ENCODE assay signal across 8 mouse cellular contexts in the genomic region with DNA sequence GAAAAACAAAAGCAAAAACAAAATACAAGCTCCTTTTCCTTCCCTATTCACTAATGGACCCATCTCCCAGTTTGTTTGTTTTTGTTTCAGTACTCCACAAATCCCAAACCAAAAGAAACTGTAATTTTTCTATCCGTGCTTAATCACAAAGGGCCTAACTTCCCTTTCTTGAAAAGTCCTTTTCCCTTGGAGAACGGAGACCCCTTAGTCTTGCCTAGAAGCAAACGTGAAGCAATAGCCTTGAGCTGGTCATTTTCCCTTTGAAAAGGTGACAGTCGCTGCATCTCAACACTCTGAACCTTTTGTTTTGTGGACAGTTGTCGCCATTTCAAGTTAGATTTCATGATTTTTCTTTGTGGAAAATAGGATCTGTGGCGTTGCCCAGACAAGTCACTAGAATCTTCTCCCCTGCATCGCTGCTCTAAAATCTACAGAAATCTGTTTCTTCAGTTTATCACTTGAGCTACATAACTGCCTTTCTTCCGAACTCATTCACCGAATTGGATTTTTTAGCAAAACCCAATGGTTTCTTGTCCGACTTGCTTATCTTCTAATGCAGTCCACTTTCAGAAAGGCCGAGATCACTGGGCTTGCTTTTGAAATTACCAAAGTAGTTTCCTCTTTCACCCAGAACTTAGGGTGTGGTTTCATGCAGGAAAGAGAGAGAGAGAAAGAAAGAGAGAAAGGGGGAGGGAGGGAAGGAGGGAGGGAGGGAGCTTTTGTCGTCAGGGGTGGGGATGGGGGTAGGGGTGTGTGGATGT. TPM values are rescaled to one million over a fixed set of nuclear protein-coding genes. Genes with fewer than 3 reads are reported as not detected.
A peak's percentile ranks its signal among the peaks of the same experiment; 100 is the strongest.
DNase-seq lines count a peak whose midpoint lies in the region; ATAC-seq lines count a peak whose summit lies in the region.

No protein-coding gene starts in this region.

- H3K27me3 ChIP-seq in embryonic facial prominence, embryonic 12.5 days: no peaks in the 10 kb centered on the region
- no peaks in the 10 kb centered on the region for H3K27me3 ChIP-seq in limb, embryonic 13.5 days
- no peaks in the 10 kb centered on the region for H3K27me3 ChIP-seq in neural tube, embryonic 15.5 days (replicated peaks)

- peak overlapping the region; percentile 74 for H3K4me2 ChIP-seq in embryonic facial prominence, embryonic 12.5 days (replicated peaks)
- peak overlapping the region; percentile 66 for H3K4me2 ChIP-seq in limb, embryonic 13.5 days (replicated peaks)
- peak overlapping the region; percentile 89 for H3K4me2 ChIP-seq in neural tube, embryonic 15.5 days

- 7% methylated on average over 12 of the region's 12 CpGs for WGBS in embryonic facial prominence, embryonic 12.5 days
- 10% methylated on average over 12 of the region's 12 CpGs for WGBS in limb, embryonic 13.5 days
- 3% methylated on average over 12 of the region's 12 CpGs for WGBS in neural tube, embryonic 15.5 days

- ATAC-seq in embryonic facial prominence, embryonic 12.5 days (ENCODE audit: insufficient number of reproducible peaks, insufficient read depth, low FRiP score, low TSS enrichment): 0 out of 2 replicates have a peak, but pooled peaks have one; percentile 4
- ATAC-seq in limb, embryonic 13.5 days (ENCODE audit: low FRiP score, low read depth): peak; percentile 6; the same call in 1 of the 2 replicates
- ATAC-seq in neural tube, embryonic 15.5 days (ENCODE audit: low FRiP score): 0 out of 2 replicates have a peak, but pooled peaks have one; percentile 4

- peak overlapping the region; percentile 84 for H3K9ac ChIP-seq in embryonic facial prominence, embryonic 12.5 days
- peak overlapping the region; percentile 92 for H3K9ac ChIP-seq in limb, embryonic 13.5 days
- peak overlapping the region; percentile 26; the same call in 1 of the 2 replicates for H3K9ac ChIP-seq in neural tube, embryonic 15.5 days (replicated peaks)

- H3K9me3 ChIP-seq in embryonic facial prominence, embryonic 12.5 days: no peaks in the 10 kb centered on the region
- no peaks in the 10 kb centered on the region for H3K9me3 ChIP-seq in limb, embryonic 13.5 days
- H3K9me3 ChIP-seq in neural tube, embryonic 15.5 days (replicated peaks): no peaks in the 10 kb centered on the region

- DNase-seq in retina, embryonic 14.5 days (ENCODE audit: low spot score): peak; percentile 26
- DNase-seq in retina, postnatal 1 day: no peak
- DNase-seq in urinary bladder, adult 18-20 months (ENCODE audit: low spot score in 2 of 2): no peak
- no peak for DNase-seq in adrenal gland, adult 2 months
- DNase-seq in MN1 (ENCODE audit: low spot score): no peak

- peak overlapping the region; percentile 72 for H3K4me3 ChIP-seq in embryonic facial prominence, embryonic 12.5 days
- peak overlapping the region; percentile 85 for H3K4me3 ChIP-seq in limb, embryonic 13.5 days
- H3K4me3 ChIP-seq in neural tube, embryonic 15.5 days (replicated peaks): peak overlapping the region; percentile 65

- peaks cover 6% of the 10 kb centered on the region for H3K36me3 ChIP-seq in embryonic facial prominence, embryonic 12.5 days
- peaks cover 12% of the 10 kb centered on the region for H3K36me3 ChIP-seq in limb, embryonic 13.5 days
- no peaks in the 10 kb centered on the region for H3K36me3 ChIP-seq in neural tube, embryonic 15.5 days

- peak overlapping the region; percentile 96 for H3K27ac ChIP-seq in embryonic facial prominence, embryonic 12.5 days
- H3K27ac ChIP-seq in limb, embryonic 13.5 days: peak overlapping the region; percentile 95
- H3K27ac ChIP-seq in neural tube, embryonic 15.5 days (replicated peaks): peak overlapping the region; percentile 90

- H3K4me1 ChIP-seq in embryonic facial prominence, embryonic 12.5 days: peaks cover 16% of the 10 kb centered on the region; the same call in 1 of the 2 replicates
- H3K4me1 ChIP-seq in limb, embryonic 13.5 days: peaks cover 27% of the 10 kb centered on the region
- peaks cover 37% of the 10 kb centered on the region for H3K4me1 ChIP-seq in neural tube, embryonic 15.5 days

RNA-seq across cellular contexts. Expression of gene Vim, which starts 0.9 kb away (rescaled TPM):
- 751 and 762 TPM in 2 replicates for polyA plus RNA-seq in embryonic facial prominence, embryonic 12.5 days (2016; fragmentation: Nextera tagmentation; extraction: Ambion mirVana)
- 863 and 871 TPM in 2 replicates for polyA plus RNA-seq in limb, embryonic 13.5 days (2015; fragmentation: Nextera tagmentation; extraction: Ambion mirVana)
- polyA plus RNA-seq in neural tube, embryonic 15.5 days (2015; fragmentation: Nextera tagmentation; extraction: Ambion mirVana): 441 and 489 TPM in 2 replicates
- total RNA-seq in adrenal gland, adult 2 months (2021): 100 to 1,000 TPM; 137 to 269 TPM
- 661 and 728 TPM in 2 replicates for polyA plus RNA-seq in adrenal gland, adult 2 months (2012; rRNA removed)

RNA-seq across cellular contexts. Expression of gene Trdmt1, which starts 28.4 kb away (rescaled TPM):
- 7.3 and 8.4 TPM in 2 replicates for polyA plus RNA-seq in embryonic facial prominence, embryonic 12.5 days (2016; fragmentation: Nextera tagmentation; extraction: Ambion mirVana)
- polyA plus RNA-seq in limb, embryonic 13.5 days (2015; fragmentation: Nextera tagmentation; extraction: Ambion mirVana): 10.2 and 12.6 TPM in 2 replicates
- polyA plus RNA-seq in neural tube, embryonic 15.5 days (2015; fragmentation: Nextera tagmentation; extraction: Ambion mirVana): 8.8 and 9.7 TPM in 2 replicates
- 1 to 10 TPM; 2.4 to 7.8 TPM for total RNA-seq in adrenal gland, adult 2 months (2021)
- polyA plus RNA-seq in adrenal gland, adult 2 months (2012; rRNA removed): 0.49 and 0.77 TPM in 2 replicates

Comparison
In these comparisons a context has a peak if more than half of its experiments do, and no peak if none do; other contexts are left out.
1. H3K9ac ChIP-seq: peak in every context shown above with its lines; median percentile 92 in limb, embryonic 13.5 days; 84 in embryonic facial prominence, embryonic 12.5 days; 26 in neural tube, embryonic 15.5 days.